Mouse (Mus musculus): ENCODE data around the gene Ppp2r1b.

Gene Ppp2r1b

DNA sequence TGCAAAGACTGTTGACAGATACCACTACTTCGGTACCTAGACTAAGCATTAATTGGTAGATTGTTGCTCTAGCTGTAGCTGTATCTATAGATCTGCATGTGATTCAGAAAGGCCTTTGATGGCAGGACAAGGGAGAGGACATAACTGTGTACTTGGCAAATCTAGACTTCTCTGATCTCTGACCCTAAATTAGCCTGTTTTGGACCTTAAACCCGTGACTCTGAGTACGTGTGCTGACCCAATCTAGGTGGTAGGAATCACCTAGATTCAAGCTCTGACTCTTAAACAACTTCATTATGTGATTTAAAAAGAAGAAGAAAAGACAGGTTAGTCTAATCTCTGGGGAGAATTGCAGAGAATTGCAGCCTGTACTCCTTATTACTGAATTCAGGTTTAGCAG lies at the start of gene Ppp2r1b:
Ppp2r1b (plus strand) TSS at position 221 of the 400 bp plus-strand sequence.
- POLR2A ChIA-PET: interaction anchor here in 1 of 4 experiments (0.9 to 1.9 kb wide), 2 partner anchors 10 to 92 kb away, joined by 3 to 5 read pairs; no protein-coding TSS in a partner anchor

DNA sequence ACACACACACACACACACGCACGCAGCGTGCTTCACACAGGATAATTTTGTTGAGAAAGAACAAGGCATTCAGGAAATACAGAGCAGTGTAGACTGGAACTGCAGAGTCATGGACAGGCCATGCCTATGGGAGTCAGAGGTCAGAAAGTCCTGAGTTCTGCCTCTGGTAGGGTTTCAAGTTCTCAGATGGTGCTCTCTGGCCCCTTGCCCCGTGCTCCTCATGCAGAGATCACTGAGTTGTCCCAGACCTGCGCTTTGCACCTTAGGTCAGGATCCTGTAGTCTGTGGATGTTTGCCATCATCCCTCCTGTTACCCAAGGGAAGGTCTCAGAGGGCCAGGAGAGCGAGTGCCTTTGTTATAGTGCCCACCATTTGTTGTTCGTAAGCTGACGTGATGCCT lies 48.3 kb upstream of the Ppp2r1b start:
- ChIA-PET CTCF (interaction anchor here in 1 of 4 experiments (0.6 kb wide), 1 partner anchor 97 kb away, joined by 13 read pairs; no protein-coding TSS in a partner anchor), POLR2A (no interaction called here)

More for the DNA sequence above, at the start of gene Ppp2r1b:
- CTCF ChIA-PET: no interaction called here

DNA sequence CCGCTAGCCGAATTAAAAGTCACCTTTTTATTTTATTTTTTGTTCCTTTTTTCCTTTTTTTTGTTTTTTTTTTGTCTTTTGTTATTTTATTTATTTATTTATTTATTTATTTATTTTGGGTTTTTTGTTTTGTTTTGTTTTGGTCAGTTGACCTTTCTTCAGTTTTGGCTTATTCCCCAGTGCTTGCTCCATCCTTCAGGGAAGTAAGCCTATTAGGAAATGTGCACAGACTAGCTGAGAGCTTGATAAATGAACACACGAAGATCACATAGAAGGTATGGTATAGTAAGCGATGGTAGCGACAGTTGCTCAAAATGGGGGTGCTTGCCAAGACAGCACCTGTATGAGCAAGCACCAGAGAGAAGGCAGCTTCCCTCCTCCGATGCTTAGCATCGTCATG lies 47.5 kb upstream of the Ppp2r1b start:
- ChIA-PET POLR2A (interaction anchor here in 1 of 4 experiments (0.5 kb wide), 1 partner anchor 274 kb away, joined by 6 read pairs; no protein-coding TSS in a partner anchor), CTCF (interaction anchor here in 1 of 4 experiments (0.6 kb wide), 1 partner anchor 415 kb away, joined by 3 read pairs; no protein-coding TSS in a partner anchor)

DNA sequence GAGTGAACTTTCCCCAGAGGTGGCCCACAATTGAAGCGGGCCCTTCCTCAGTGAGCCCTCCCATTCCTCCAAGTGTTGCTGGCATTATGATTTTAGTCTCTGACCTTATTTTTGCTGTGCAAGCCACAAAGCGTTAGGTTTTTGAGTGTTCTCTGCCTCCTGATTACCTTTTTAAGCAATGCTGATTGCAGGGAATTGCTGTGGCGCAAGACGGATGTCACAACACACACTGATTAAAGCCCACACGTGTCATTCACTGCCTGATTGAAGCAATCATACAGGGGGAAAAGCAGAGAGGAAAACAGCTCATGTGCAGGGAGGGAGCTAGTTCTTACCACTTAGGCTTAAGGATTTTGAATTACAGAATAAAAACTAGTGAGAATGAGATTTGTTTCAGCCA lies 46.7 kb upstream of the Ppp2r1b start:
- ChIA-PET POLR2A (no interaction called here), CTCF (no interaction called here)

DNA sequence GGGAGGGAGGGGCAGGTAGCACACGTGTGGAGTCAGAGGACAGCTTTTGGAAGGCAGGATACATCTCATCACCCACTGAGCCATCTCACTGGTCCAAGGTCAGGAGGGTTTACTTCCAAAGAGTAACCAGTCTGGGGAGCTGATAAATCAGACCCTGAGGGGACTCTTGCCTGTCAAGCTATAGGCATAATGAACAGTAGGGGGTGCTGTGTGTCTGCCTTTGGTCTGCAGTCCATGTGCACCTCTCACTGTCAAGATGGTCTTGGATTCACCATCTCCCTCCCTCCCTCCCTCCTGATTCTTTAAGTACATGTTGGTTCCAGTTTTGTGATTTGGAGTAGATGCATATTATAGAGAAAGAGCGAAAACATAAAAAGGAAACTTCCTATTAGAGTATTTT lies 44.1 kb upstream of the Ppp2r1b start:
- ChIA-PET POLR2A (interaction anchor here in 3 of 4 experiments (0.6 to 1.0 kb wide), 8 partner anchors 11 to 329 kb away, joined by 3 to 4 read pairs (median 3); no protein-coding TSS in a partner anchor), CTCF (interaction anchor here (0.5 to 1.7 kb wide), 39 partner anchors 8 to 616 kb away, joined by 3 to 10 read pairs (median 3); partner anchors contain the start of genes Dixdc1 (in 2 of the 4), 1110032A03Rik (in 1 of the 4) and Colca2 (in 1 of the 4))

DNA sequence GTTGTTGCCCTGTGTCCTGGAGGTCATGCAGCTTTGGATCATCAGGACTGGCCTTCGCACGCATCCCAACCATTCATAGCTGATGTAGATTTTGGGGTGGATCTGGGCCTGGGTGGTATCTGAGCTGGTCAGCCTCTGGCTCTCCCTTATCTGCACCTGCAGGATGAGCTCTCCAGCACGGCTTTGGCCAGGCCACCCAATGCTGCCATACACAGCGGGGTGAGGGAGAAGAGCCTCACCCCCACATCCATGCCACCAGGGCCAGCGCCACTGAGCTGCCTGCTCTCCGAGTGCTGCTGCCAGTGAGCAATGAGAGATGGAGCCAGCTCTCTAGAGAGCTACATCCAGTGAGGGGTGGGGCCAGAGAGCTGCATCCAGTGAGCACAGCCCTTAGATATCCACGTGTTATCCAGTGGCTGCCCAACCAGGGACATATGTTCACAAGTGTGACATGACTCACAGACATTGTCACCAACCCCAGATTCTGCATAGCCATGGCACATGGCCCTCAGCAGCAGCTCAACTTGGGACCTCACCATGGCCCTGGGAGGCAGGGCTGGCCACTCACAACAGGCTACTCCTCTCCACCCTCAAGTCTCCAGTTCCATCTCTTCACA lies 41.9 kb upstream of the Ppp2r1b start:
- CTCF ChIA-PET: interaction anchor here in 3 of 4 experiments (0.5 to 1.4 kb wide), 5 partner anchors 16 to 470 kb away, joined by 3 to 6 read pairs (median 3); no protein-coding TSS in a partner anchor
- POLR2A ChIA-PET: interaction anchor here in 2 of 4 experiments (0.9 to 1.3 kb wide), 3 partner anchors 9 to 31 kb away, joined by 3 read pairs; no protein-coding TSS in a partner anchor

DNA sequence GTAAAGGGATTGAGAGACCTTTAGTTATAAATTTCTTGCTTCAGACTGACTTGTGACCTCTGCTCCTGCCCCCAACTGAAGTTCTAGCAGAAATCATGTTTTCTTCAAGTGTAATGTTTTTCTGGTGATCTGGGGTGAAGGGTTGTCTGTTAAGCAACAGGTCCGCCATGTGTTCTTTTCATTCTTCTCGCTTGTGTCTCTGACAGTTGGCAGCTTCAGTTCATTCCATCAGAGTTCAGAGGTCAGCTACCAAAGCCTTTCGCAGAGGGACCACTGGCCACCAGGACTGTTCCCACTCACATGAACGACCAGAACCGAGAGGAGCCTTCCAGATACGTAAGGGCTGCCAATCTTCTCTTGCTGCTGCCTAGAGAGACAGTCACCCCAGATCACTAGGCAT lies 36.6 kb upstream of the Ppp2r1b start:
- CTCF ChIA-PET: interaction anchor here in 1 of 4 experiments (1.1 kb wide), 1 partner anchor 8 kb away, joined by 3 read pairs; no protein-coding TSS in a partner anchor
- POLR2A ChIA-PET: interaction anchor here in 1 of 4 experiments (0.6 kb wide), 1 partner anchor 1574 kb away, joined by 3 read pairs; no protein-coding TSS in a partner anchor

DNA sequence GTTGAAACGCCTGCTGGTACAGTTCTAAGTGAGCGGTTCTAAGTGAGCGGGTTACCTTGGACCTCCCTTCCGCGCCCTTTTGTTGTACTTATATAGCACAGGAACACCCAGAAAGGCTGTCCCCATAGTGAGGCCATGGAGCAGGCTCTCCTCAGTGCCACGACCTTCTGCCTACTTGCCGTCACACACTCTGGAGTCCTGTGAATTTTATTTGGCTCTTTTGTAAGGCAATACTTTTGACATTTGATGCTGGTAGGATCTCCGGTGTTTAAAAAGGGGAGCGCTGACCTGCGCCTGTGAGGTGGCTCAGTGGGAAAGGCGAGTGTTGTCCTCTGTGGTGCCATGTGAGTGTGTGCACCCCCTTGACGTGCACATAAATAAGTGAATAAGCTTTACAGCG lies 36.0 kb upstream of the Ppp2r1b start:
- ChIA-PET POLR2A (interaction anchor here in 1 of 4 experiments (0.6 kb wide), 1 partner anchor 1575 kb away, joined by 3 read pairs; no protein-coding TSS in a partner anchor), CTCF (interaction anchor here in 1 of 4 experiments (1.1 kb wide), 1 partner anchor 8 kb away, joined by 3 read pairs; no protein-coding TSS in a partner anchor)

DNA sequence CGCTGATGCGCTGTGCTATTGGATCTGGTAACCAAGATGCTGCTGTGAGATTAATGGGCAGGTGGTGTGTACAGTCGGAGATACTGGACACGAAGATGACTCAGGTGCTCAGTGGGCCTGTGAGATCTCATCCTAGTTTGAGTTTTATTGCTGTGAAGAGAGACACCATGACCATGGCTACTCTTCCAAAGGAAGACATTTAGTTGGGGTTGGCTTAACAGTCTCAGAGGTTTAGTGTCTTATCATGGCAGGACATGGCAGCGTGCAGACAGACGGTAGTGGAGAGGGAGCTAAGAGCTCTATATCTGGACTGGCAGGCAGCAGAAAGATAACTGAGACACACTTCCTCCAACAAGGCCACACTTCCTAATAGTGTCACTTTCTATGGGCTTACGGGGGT lies 33.9 kb upstream of the Ppp2r1b start:
- ChIA-PET POLR2A (interaction anchor here in 1 of 4 experiments (1.2 kb wide), 1 partner anchor 8 kb away, joined by 3 read pairs; no protein-coding TSS in a partner anchor), CTCF (interaction anchor here in 2 of 4 experiments (1.0 to 1.3 kb wide), 2 partner anchors 10 to 43 kb away, joined by 3 read pairs; partner anchors contain the start of gene Fdxacb1 (in 1 of the 2))

DNA sequence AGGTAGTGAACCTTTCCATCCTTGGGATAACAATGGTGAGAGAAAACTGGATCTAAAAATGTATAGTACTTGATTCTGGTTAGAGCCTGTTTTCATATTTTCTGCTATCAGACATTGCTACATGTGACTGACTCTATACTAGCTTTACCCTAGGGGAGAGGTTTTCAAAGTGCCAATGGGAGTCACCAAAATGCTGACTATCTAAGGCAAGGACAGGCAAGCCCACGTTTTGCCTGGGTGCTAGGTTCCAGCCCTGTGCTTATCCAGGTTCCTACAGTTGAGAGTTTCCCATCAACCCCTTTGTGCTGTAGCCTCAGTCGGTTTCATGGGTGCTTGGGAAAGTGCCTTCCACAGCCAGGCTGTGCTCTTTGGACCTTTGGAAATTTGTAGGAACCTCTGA lies 33.4 kb upstream of the Ppp2r1b start:
- ChIA-PET CTCF (interaction anchor here in 2 of 4 experiments (1.0 to 1.3 kb wide), 2 partner anchors 11 to 44 kb away, joined by 3 read pairs; partner anchors contain the start of gene Fdxacb1 (in 1 of the 2)), POLR2A (interaction anchor here in 3 of 4 experiments (0.6 to 1.2 kb wide), 3 partner anchors 9 to 312 kb away, joined by 3 to 5 read pairs (median 3); no protein-coding TSS in a partner anchor)

DNA sequence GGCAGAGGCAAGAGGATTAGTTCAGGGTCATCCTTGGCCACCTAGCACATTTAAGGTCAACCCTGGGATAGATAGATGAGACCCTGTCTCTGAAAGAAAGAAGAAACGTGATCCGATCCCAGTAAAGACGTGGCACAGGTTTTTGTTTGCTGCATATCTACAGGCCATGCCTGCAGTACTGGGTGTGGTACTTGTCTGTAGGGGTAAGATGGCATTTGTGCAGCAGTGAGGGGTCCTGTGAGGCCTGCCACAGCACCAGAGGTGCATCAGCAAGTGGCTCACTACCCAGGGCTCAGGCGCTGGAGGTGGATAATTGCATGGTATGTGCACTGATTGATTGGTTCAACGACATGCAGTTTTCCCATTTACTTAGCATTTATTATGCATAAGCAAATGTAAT lies 31.3 kb upstream of the Ppp2r1b start:
- ChIA-PET POLR2A (no interaction called here), CTCF (no interaction called here)

DNA sequence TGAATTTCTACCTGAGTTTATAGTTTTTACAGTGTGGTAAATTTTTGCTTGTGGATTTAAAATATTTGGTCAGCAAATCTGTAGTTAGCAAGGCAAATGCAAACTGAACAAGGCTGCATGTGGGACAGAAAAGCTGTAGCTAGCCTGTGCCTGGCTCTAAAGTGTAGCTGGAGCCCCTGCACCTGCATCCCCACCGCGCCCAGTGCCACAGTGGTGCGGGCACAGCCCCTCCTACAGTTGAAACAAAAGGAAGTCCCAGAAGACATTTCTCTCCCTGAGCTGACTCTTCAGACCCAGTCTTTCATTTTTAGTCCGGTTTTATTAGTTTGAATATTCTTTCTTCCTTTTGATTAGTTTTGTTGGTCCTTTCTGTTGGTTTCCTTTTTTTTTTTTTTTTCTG lies 29.4 kb upstream of the Ppp2r1b start:
- ChIA-PET CTCF (interaction anchor here in 2 of 4 experiments (0.6 to 0.7 kb wide), 3 partner anchors 27 to 1400 kb away, joined by 3 to 6 read pairs (median 3); no protein-coding TSS in a partner anchor), POLR2A (interaction anchor here in 1 of 4 experiments (0.7 kb wide), 1 partner anchor 534 kb away, joined by 3 read pairs; no protein-coding TSS in a partner anchor)

DNA sequence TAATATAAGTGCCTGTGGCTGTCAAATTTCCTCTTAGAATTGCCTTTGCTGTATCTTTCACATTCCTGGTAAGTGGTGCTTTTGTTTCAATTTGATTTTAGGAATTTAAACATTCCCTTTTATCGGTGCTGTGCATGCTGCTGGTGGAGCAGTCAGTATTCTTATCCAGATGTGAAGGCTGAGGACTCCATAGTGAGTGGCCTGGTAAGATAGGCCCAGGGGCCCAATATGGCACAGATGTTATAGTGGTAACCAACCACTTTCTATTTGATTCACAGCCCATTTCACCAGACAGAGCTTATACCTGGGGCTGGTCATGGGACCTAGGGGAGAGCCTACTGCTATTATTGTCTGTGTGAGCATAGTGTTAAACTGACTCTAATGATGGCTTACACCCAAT lies 28.6 kb upstream of the Ppp2r1b start:
- CTCF ChIA-PET: no interaction called here

DNA sequence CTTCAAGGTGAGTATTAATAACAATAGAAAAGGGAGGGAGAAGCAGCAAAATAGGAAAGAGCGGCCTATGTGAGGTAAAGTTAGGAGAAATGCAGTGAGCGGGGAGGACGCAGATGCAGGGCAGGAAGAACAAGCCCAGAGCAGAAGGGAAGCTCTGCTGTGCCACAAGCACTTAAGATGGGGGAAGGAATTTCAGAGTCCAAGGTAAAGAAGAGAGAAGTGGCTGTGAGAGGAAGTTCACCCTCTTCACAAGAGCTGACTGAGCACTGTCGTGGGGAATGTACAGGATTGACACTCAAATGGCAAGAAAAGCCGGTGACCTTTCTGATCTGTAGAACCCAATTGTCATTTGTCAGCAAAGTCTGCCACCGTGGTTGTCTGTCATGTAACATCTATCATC lies 27.1 kb upstream of the Ppp2r1b start:
- POLR2A ChIA-PET: no interaction called here
- CTCF ChIA-PET: interaction anchor here in 2 of 4 experiments (0.6 to 1.3 kb wide), 2 partner anchors 17 to 33 kb away, joined by 3 read pairs; no protein-coding TSS in a partner anchor

More for the DNA sequence above, 28.6 kb upstream of the Ppp2r1b start:
- POLR2A ChIA-PET: no interaction called here

DNA sequence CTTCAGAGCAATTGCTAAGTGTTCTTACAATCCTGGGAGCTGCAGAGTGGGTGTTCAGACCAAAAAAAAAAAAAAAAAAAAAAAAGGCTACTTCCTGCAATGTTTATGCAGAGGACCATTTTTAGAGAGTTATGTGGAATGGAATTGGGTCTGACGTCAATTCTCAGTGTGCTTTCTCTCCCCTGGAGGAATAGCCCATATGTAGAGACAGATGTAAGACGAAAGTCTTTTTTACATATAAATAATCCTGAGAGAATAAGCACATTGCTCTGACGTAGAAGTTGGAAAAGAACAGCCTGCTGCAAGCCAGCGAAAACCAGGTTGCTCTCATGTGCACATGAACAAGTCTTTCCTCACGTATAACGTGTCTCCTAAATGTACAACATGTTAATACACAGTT lies 25.4 kb upstream of the Ppp2r1b start:
- CTCF ChIA-PET: interaction anchor here in 1 of 4 experiments (0.6 kb wide), 1 partner anchor 17 kb away, joined by 3 read pairs; no protein-coding TSS in a partner anchor
- POLR2A ChIA-PET: no interaction called here

DNA sequence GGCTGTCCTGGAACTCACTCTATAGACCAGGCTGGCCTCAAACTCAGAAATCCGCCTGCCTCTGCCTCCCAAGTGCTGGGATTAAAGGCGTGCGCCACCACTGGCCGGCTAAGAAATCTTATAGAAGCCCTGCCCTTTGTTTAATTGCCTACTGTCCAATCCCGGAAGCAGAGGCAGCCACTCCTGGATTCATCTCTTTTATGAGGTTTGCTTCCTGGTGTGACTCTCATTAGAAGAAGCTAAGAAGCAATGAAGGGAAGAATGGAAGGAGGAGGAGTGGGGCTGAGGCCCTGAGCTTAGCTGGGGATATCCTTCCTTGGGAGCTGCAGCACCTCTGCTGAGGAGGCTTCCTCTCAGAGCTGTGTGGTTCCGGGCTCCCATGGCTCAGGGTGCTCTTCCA lies 23.4 kb upstream of the Ppp2r1b start:
- POLR2A ChIA-PET: interaction anchor here in 1 of 4 experiments (0.6 kb wide), 2 partner anchors 36 to 54 kb away, joined by 3 read pairs; partner anchors contain the start of gene Fdxacb1
- CTCF ChIA-PET: no interaction called here

DNA sequence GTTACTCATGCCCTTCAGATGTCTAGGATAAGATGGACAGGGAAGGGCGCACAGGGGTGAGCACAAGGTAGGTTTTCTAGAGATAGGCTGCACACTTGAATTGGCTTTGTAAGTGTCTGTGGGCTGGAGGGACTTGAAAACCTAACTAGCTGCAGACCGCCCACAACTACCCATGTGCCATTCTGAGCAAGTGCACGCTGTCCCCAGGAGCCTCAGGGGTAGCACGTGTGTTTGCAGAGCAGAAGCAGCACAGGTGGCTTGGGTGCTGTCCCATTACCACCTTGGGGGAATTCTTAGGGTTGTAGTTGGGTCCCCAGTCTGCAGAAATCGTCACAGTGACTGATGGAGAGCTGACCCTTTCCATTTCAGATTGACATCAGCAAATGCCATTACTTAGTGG lies 22.9 kb upstream of the Ppp2r1b start:
- ChIA-PET CTCF (interaction anchor here in 1 of 4 experiments (1.2 kb wide), 1 partner anchor 21 kb away, joined by 3 read pairs; no protein-coding TSS in a partner anchor), POLR2A (interaction anchor here in 1 of 4 experiments (0.6 kb wide), 1 partner anchor 54 kb away, joined by 3 read pairs; the partner anchor contains the start of gene Fdxacb1)

DNA sequence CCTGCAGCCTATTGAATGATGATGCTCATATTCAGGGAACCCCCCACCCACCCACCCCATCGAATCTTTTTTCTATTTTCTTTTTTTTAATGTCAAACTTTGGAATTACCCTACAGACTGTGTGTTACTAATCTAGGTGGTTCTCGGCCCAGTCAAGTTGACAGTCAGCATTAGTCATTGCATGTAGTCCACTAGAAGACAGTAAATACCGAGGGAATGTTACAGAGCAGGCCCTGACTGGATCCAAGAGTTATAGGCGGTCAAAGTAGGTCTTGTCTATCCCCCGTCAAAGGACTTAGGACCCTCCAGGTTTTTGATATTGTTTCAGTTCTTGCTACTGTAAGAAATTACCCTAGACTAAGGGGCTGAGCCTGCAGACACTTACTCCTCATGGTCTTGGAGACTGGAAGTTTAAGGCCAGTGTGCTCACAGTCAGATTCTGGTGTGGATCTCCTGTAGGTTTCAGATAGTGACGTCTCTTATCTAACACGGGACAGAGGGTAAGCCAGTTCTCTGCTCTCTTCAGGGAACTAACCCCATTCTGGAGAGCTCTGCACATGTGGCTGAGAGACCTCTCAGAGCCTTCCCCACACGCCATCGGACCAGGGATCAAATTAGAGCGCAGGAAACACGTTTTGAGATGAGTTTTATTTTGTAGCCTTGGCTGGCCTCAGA lies 21.2 kb upstream of the Ppp2r1b start:
- CTCF ChIA-PET: no interaction called here

DNA sequence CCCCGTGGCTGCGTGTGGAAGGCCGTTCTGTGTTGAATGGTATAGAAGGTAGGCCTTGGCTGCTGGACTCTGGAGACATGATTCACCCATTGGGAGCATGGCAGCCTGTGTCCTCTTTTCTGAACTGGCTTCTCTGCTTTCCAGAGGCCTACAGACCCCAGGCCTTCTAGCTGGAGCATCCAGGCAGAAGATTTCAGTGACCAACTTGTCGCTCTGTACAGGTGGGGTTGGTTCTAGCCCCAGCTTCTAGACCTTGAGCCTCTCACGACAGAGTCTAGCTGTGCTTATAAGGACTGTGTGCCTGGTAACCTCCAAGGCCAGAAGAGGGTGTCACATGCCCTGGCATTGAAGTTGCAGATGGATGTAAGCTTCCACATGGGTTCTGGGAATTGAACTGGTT lies 13.6 kb upstream of the Ppp2r1b start:
- CTCF ChIA-PET: interaction anchor here in 1 of 4 experiments (1.2 kb wide), 1 partner anchor 31 kb away, joined by 3 read pairs; no protein-coding TSS in a partner anchor
- POLR2A ChIA-PET: interaction anchor here in 2 of 4 experiments (0.5 to 1.4 kb wide), 4 partner anchors 25 to 1242 kb away, joined by 3 to 6 read pairs (median 4); no protein-coding TSS in a partner anchor

More for the DNA sequence above, 21.2 kb upstream of the Ppp2r1b start:
- POLR2A ChIA-PET: no interaction called here

All from embryonic stem cell, embryonic (primary cell).